Mouse (Mus musculus) lung, postnatal 4 days (tissue): ENCODE measurements around the gene Mslnl.
"Not testable (repeated sequence)": the region's sequence is repeated elsewhere in the genome, so short reads cannot be mapped to it uniquely, and the experiment has no call there.

Source experiments
- DNase-seq, 2 experiments: peaks; one replicate each; pipeline ENCODE4 v3.0.0; 2021

Gene Mslnl

GRCm38 (mm10) chr17:25735745-25736144, at the start of gene Mslnl:
Mslnl (plus strand) TSS chr17:25736042.
- DNase-seq, result no peak

- DNase-seq, result no peak
Observed at GRCm38 (mm10) chr17:25686323-25686722, 49.5 kb upstream of the Mslnl start.

- no peak for DNase-seq
Observed at GRCm38 (mm10) chr17:25688922-25689321, 46.9 kb upstream of the Mslnl start.

- no peak for DNase-seq
Observed at GRCm38 (mm10) chr17:25696263-25696662, 39.6 kb upstream of the Mslnl start.

- peak in 1 of 2 experiments; percentile 73 for DNase-seq
Observed at GRCm38 (mm10) chr17:25698446-25698845, 37.4 kb upstream of the Mslnl start.

GRCm38 (mm10) chr17:25700863-25701496, 34.9 kb upstream of the Mslnl start:
- DNase-seq, result no peak

- DNase-seq, result no peak
Observed at GRCm38 (mm10) chr17:25709994-25710393, 25.8 kb upstream of the Mslnl start.

- DNase-seq, result no peak
Observed at GRCm38 (mm10) chr17:25711136-25711535, 24.7 kb upstream of the Mslnl start.

- DNase-seq, result no peak
Observed at GRCm38 (mm10) chr17:25715627-25716026, 20.2 kb upstream of the Mslnl start.

- no peak for DNase-seq
Observed at GRCm38 (mm10) chr17:25716130-25716529, 19.7 kb upstream of the Mslnl start.

- DNase-seq, result no peak
Observed at GRCm38 (mm10) chr17:25716711-25717637, 18.9 kb upstream of the Mslnl start, which contains the start of gene Gng13. Gng13 (plus strand) TSS chr17:25717171.

- no peak for DNase-seq
Observed at GRCm38 (mm10) chr17:25717691-25718090, 18.2 kb upstream of the Mslnl start.

- DNase-seq, result no peak
Observed at GRCm38 (mm10) chr17:25721476-25721875, 14.4 kb upstream of the Mslnl start.

- DNase-seq, result no peak
Observed at GRCm38 (mm10) chr17:25723470-25723869, 12.4 kb upstream of the Mslnl start.

GRCm38 (mm10) chr17:25723919-25724318, 11.9 kb upstream of the Mslnl start:
- DNase-seq, result no peak

- DNase-seq, result no peak
Observed at GRCm38 (mm10) chr17:25725264-25725663, 10.6 kb upstream of the Mslnl start.

- DNase-seq, result peak; percentile 99
Observed at GRCm38 (mm10) chr17:25727265-25728008, 8.4 kb upstream of the Mslnl start, which contains the start of the genes Chtf18 and Rpusd1. Chtf18 (minus strand) TSS chr17:25727419. Rpusd1 (plus strand) TSS chr17:25727670.

GRCm38 (mm10) chr17:25728009-25728270, 7.9 kb upstream of the Mslnl start:
- no peak for DNase-seq

- peak; percentile 78 to 88 for DNase-seq
Observed at GRCm38 (mm10) chr17:25732082-25732481, 3.8 kb upstream of the Mslnl start.

GRCm38 (mm10) chr17:25735246-25735645, 596 bp upstream of the Mslnl start:
- DNase-seq, result no peak

- DNase-seq, result no peak
Observed at GRCm38 (mm10) chr17:25738861-25739260, 3.0 kb downstream of the Mslnl start.

- DNase-seq, result not testable (repeated sequence)
Observed at GRCm38 (mm10) chr17:25741471-25741870, 5.6 kb downstream of the Mslnl start.

GRCm38 (mm10) chr17:25743831-25744230, 8.0 kb downstream of the Mslnl start:
- DNase-seq, result no peak
